Mouse (Mus musculus) hindbrain, embryonic 13.5 days (tissue): Measurements from ENCODE around the gene Gm10718. TPM values are rescaled to one million over a fixed set of nuclear protein-coding genes. Genes with fewer than 3 reads are reported as not detected.
"Not testable (repeated sequence)": the region's sequence is repeated elsewhere in the genome, so short reads cannot be mapped to it uniquely, and the experiment has no call there.

ENCODE experiments used
- ATAC-seq: fragments of 200-750 bp; cut with Nextera tagmentation; 2 replicates; pipeline ENCODE4 v1.8.0; 2017; ENCODE audit warnings: moderate TSS enrichment; ENCODE audit not compliant: low FRiP score
- H3K27ac ChIP-seq: fragments of 300-500 bp; sonication (generic); 2 replicates; pipeline ENCODE4 v1.5.1; 2015; ENCODE audit warnings: inconsistent platforms, mild to moderate bottlenecking, moderate library complexity
- H3K27me3 ChIP-seq: fragments of 300-500 bp; sonication (generic); 2 replicates; pipeline ENCODE4 v1.6.1; 2015; ENCODE audit warnings: mild to moderate bottlenecking, inconsistent platforms
- H3K36me3 ChIP-seq: fragments of 300-500 bp; sonication (generic); 2 replicates; pipeline ENCODE4 v1.6.1; 2015; ENCODE audit warnings: mild to moderate bottlenecking, inconsistent platforms
- H3K4me1 ChIP-seq: fragments of 300-500 bp; sonication (generic); replicated peaks from 2 replicates; pipeline ENCODE4 v1.6.1; 2015; ENCODE audit warnings: inconsistent platforms
- H3K4me2 ChIP-seq: fragments of 300-500 bp; sonication (generic); 2 replicates; pipeline ENCODE4 v1.6.1; 2015; ENCODE audit warnings: inconsistent platforms, mild to moderate bottlenecking, moderate library complexity
- H3K4me3 ChIP-seq: fragments of 300-500 bp; sonication (generic); 2 replicates; pipeline ENCODE4 v1.5.1; 2015; ENCODE audit warnings: mild to moderate bottlenecking, inconsistent platforms
- H3K9ac ChIP-seq: fragments of 300-500 bp; sonication (generic); 2 replicates; pipeline ENCODE4 v1.6.1; 2015; ENCODE audit warnings: mild to moderate bottlenecking, inconsistent platforms
- H3K9me3 ChIP-seq: fragments of 300-500 bp; sonication (generic); 2 replicates; pipeline ENCODE4 v1.6.1; 2016; ENCODE audit warnings: inconsistent platforms
- WGBS: fragments of 180-500 bp; shearing (Covaris S2); methylation state at CpG from one replicate; pipeline ENCODE4 v1.1.7; 2015; 5-methylcytosine and 5-hydroxymethylcytosine counted together
- polyA plus RNA-seq: library from polyadenylated mRNA; unstranded; fragments of >200 nt; fragmentation: Nextera tagmentation; extraction: Ambion mirVana; gene quantifications from 2 replicates; pipeline ENCODE4 v1.2.1, GENCODE M21; 2015

Gene Gm10718
- polyA plus RNA-seq, 1 experiment from 2014 or later = 1.7 TPM

GRCm38 (mm10) chr9:3015896-3016295, 7.5 kb upstream of the Gm10718 start:
- WGBS = 74% methylated on average over 6 of the region's 6 CpGs
- not testable (repeated sequence) for H3K27me3 ChIP-seq, H3K36me3 ChIP-seq, H3K4me3 ChIP-seq, H3K4me1 ChIP-seq, H3K27ac ChIP-seq, H3K4me2 ChIP-seq, ATAC-seq, H3K9ac ChIP-seq, H3K9me3 ChIP-seq

- not testable (repeated sequence) for H3K4me1 ChIP-seq, H3K4me3 ChIP-seq, H3K36me3 ChIP-seq, H3K27ac ChIP-seq, H3K27me3 ChIP-seq, H3K4me2 ChIP-seq, ATAC-seq, H3K9ac ChIP-seq, H3K9me3 ChIP-seq
- 63% methylated on average over 2 of the region's 9 CpGs for WGBS
Observed at GRCm38 (mm10) chr9:3017108-3017507, 6.2 kb upstream of the Gm10718 start, which contains the start of gene Gm10719. TSS of gene Gm10719 (plus strand) at chr9:3017408.

- not testable (repeated sequence) for H3K9me3 ChIP-seq, H3K27ac ChIP-seq, ATAC-seq, H3K27me3 ChIP-seq, H3K4me1 ChIP-seq, H3K4me2 ChIP-seq, H3K36me3 ChIP-seq, H3K9ac ChIP-seq, H3K4me3 ChIP-seq
- WGBS = 65% methylated on average over 9 of the region's 9 CpGs
Observed at GRCm38 (mm10) chr9:3018944-3019343, 4.4 kb upstream of the Gm10718 start.

- H3K4me1 ChIP-seq, H3K4me3 ChIP-seq, H3K27ac ChIP-seq, H3K36me3 ChIP-seq, H3K27me3 ChIP-seq, H3K9me3 ChIP-seq, H3K9ac ChIP-seq, H3K4me2 ChIP-seq: not testable (repeated sequence)
- ATAC-seq = peak; percentile 75
- WGBS = 78% methylated on average over 17 of the region's 19 CpGs
Observed at GRCm38 (mm10) chr9:3019835-3020727, 3.3 kb upstream of the Gm10718 start.

DNA sequence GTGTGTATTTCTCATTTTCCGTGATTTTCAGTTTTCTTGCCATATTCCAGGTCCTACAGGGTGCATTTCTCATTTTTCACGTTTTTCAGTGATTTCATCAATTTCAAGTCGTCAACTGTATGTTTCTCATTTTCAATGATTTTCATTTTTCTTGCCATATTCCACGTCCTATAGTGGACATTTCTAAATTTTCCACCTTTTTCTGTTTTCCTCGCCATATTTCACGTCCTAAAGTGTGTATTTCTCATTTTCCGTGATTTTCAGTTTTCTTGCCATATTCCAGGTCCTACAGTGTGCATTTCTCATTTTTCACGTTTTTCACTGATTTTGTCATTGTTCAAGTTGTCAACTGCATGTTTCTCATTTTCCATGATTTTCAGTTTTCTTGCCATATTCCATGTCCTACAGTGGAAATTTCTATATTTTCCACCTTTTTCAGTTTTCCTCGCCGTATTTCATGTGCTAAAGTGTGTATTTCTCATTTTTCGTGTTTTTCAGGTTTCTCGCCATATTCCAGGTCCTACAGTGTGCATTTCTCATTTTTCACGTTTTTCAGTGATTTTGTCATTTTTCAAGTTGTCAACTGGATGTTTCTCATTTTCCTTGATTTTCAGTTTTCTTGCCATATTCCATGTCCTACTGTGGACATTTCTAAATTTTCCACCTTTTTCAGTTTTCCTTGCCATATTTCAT, 885 bp upstream of the Gm10718 start:
- WGBS = 76% methylated on average over 11 of the region's 13 CpGs
- not testable (repeated sequence) for H3K36me3 ChIP-seq, H3K4me3 ChIP-seq, H3K9me3 ChIP-seq, H3K27ac ChIP-seq, H3K27me3 ChIP-seq, H3K4me1 ChIP-seq, ATAC-seq, H3K4me2 ChIP-seq, H3K9ac ChIP-seq

DNA sequence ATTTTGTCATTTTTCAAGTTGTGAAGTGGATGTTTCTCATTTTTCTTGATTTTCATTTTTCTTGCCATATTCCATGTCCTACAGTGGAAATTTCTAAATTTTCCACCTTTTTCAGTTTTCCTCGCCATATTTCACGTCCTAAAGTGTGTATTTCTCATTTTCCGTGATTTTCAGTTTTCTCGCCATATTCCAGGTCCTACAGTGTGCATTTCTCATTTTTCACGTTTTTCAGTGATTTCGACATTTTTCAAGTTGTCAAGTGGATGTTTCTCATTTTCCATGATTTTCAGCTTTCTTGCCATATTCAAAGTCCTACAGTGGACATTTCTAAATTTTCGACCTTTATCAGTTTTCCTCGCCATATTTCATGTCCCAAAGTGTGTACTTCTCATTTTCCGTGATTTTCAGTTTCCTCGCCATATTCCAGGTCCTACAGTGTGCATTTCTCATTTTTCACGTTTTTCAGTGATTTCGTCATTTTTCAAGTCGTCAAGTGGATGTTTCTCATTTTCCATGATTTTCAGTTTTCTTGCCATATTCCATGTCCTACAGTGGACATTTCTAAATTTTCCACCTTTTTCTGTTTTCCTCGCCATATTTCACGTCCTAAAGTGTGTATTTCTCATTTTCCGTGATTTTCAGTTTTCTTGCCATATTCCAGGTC, 770 bp downstream of the Gm10718 start:
- H3K4me3 ChIP-seq, H3K27me3 ChIP-seq, ATAC-seq, H3K9ac ChIP-seq, H3K4me1 ChIP-seq, H3K36me3 ChIP-seq, H3K4me2 ChIP-seq, H3K9me3 ChIP-seq, H3K27ac ChIP-seq: not testable (repeated sequence)
- WGBS = 78% methylated on average over 16 of the region's 16 CpGs

- not testable (repeated sequence) for ATAC-seq, H3K9ac ChIP-seq, H3K27ac ChIP-seq, H3K4me3 ChIP-seq, H3K4me2 ChIP-seq, H3K4me1 ChIP-seq, H3K9me3 ChIP-seq, H3K27me3 ChIP-seq, H3K36me3 ChIP-seq
- WGBS = 72% methylated on average over 12 of the region's 12 CpGs
Observed at GRCm38 (mm10) chr9:3024912-3025467, 1.6 kb downstream of the Gm10718 start, which contains the start of gene Gm10717. TSS of gene Gm10717 (plus strand) at chr9:3025417.

DNA sequence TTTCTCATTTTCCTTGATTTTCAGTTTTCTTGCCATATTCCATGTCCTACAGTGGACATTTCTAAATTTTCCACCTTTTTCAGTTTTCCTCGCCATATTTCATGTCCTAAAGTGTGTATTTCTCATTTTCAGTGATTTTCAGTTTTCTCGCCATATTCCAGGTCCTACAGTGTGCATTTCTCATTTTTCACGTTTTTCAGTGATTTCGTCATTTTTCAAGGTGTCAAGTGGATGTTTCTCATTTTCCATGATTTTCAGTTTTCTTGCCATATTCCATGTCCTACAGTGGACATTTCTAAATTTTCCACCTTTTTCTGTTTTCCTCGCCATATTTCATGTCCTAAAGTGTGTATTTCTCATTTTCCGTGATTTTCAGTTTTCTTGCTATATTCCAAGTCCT, 2.3 kb downstream of the Gm10718 start:
- ATAC-seq, H3K9ac ChIP-seq, H3K27me3 ChIP-seq, H3K4me2 ChIP-seq, H3K9me3 ChIP-seq, H3K27ac ChIP-seq, H3K4me3 ChIP-seq, H3K4me1 ChIP-seq, H3K36me3 ChIP-seq: not testable (repeated sequence)
- WGBS = 73% methylated on average over 5 of the region's 6 CpGs

DNA sequence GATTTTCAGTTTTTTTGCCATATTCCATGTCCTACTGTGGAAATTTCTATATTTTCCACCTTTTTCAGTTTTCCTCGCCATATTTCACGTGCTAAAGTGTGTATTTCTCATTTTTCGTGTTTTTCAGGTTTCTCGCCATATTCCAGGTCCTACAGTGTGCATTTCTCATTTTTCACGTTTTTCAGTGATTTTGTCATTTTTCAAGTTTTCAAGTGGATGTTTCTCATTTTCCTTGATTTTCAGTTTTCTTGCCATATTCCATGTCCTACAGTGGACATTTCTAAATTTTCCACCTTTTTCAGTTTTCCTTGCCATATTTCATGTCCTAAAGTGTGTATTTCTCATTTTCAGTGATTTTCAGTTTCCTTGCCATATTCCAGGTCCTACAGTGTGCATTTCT, 2.8 kb downstream of the Gm10718 start:
- H3K9ac ChIP-seq, H3K4me3 ChIP-seq, H3K4me1 ChIP-seq, H3K4me2 ChIP-seq, H3K36me3 ChIP-seq, H3K27ac ChIP-seq, ATAC-seq, H3K9me3 ChIP-seq, H3K27me3 ChIP-seq: not testable (repeated sequence)
- 80% methylated on average over 5 of the region's 5 CpGs for WGBS

DNA sequence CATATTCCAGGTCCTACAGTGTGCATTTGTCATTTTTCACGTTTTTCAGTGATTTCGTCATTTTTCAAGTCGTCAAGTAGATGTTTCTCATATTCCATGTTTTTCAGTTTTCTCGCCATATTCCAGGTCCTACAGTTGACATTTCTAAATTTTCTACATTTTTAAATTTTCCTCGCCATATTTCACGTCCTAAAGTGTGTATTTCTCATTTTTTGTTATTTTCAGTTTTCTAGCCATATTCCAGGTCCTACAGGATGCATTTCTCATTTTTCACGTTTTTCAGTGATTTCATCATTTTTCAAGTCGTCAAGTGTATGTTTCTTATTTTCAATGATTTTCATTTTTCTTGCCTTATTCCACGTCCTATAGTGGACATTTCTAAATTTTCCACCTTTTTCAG, 3.4 kb downstream of the Gm10718 start:
- not testable (repeated sequence) for H3K4me1 ChIP-seq, H3K27me3 ChIP-seq, H3K27ac ChIP-seq, H3K4me3 ChIP-seq, H3K9ac ChIP-seq, H3K4me2 ChIP-seq, H3K36me3 ChIP-seq, ATAC-seq, H3K9me3 ChIP-seq
- 68% methylated on average over 9 of the region's 9 CpGs for WGBS

- ATAC-seq, H3K9me3 ChIP-seq, H3K4me2 ChIP-seq, H3K9ac ChIP-seq, H3K27me3 ChIP-seq, H3K27ac ChIP-seq, H3K4me3 ChIP-seq, H3K36me3 ChIP-seq, H3K4me1 ChIP-seq: not testable (repeated sequence)
- WGBS = 73% methylated on average over 9 of the region's 9 CpGs
Observed at GRCm38 (mm10) chr9:3027200-3027599, 3.9 kb downstream of the Gm10718 start.

DNA sequence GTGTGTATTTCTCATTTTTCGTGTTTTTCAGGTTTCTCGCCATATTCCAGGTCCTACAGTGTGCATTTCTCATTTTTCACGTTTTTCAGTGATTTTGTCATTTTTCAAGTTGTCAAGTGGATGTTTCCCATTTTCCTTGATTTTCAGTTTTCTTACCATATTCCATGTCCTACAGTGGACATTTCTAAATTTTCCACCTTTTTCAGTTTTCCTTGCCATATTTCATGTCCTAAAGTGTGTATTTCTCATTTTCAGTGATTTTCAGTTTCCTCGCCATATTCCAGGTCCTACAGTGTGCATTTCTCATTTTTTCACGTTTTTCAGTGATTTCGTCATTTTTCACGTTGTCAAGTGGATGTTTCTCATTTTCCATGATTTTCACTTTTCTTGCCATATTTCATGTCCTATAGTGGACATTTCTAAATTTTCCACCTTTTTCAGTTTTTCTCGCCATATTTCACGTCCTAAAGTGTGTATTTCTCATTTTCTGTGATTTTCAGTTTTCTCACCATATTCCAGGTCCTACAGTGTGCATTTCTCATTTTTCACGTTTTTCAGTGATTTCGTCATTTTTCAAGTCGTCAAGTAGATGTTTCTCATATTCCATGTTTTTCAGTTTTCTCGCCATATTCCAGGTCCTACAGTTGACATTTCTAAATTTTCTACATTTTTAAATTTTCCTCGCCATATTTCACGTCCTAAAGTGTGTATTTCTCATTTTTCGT, 6.1 kb downstream of the Gm10718 start:
- H3K4me1 ChIP-seq, H3K36me3 ChIP-seq, H3K4me3 ChIP-seq, H3K4me2 ChIP-seq, H3K9ac ChIP-seq, ATAC-seq, H3K27me3 ChIP-seq, H3K9me3 ChIP-seq, H3K27ac ChIP-seq: not testable (repeated sequence)
- 63% methylated on average over 13 of the region's 16 CpGs for WGBS
